Mouse (Mus musculus): Measurements from ENCODE around the gene Tmem178b.

The Tmem178b gene

GRCm38 (mm10) chr6:40123070-40123690 lies 250.1 kb downstream of the Tmem178b start:
- DNase-seq (ENCODE audit: low read depth, low spot score), result no peak
- no peaks in the 10 kb centered on the region for H3K36me3 ChIP-seq (ENCODE audit: control insufficient read depth, insufficient read depth, low read length, poor library complexity, severe bottlenecking)

GRCm38 (mm10) chr6:40123960-40124359 lies 250.9 kb downstream of the Tmem178b start:
- Histone ChIP-seq H3K36me3 (ENCODE audit: control insufficient read depth, insufficient read depth, low read length, poor library complexity, severe bottlenecking) (no peaks in the 10 kb centered on the region), H3K27me3 (ENCODE audit: control insufficient read depth, insufficient read depth, low read length, poor library complexity, severe bottlenecking) (no peaks in the 10 kb centered on the region)
- DNase-seq (ENCODE audit: low read depth, low spot score), result no peak

More at GRCm38 (mm10) chr6:40123070-40123690, 250.1 kb downstream of the Tmem178b start:
- no peaks in the 10 kb centered on the region for H3K27me3 ChIP-seq (ENCODE audit: control insufficient read depth, insufficient read depth, low read length, poor library complexity, severe bottlenecking)

- no peaks in the 10 kb centered on the region for H3K27me3 ChIP-seq (ENCODE audit: control insufficient read depth, insufficient read depth, low read length, poor library complexity, severe bottlenecking)
- no peak for DNase-seq (ENCODE audit: low read depth, low spot score)
- no peaks in the 10 kb centered on the region for H3K36me3 ChIP-seq (ENCODE audit: control insufficient read depth, insufficient read depth, low read length, poor library complexity, severe bottlenecking)
These were observed 255.6 kb downstream of the Tmem178b start for GRCm38 (mm10) chr6:40128716-40129115.

- Histone ChIP-seq H3K36me3 (ENCODE audit: control insufficient read depth, insufficient read depth, low read length, poor library complexity, severe bottlenecking) (no peaks in the 10 kb centered on the region), H3K27me3 (ENCODE audit: control insufficient read depth, insufficient read depth, low read length, poor library complexity, severe bottlenecking) (no peaks in the 10 kb centered on the region)
- no peak for DNase-seq (ENCODE audit: low read depth, low spot score)
These were observed 258.9 kb downstream of the Tmem178b start for GRCm38 (mm10) chr6:40131936-40132335.

- Histone ChIP-seq H3K27me3 (ENCODE audit: control insufficient read depth, insufficient read depth, low read length, poor library complexity, severe bottlenecking) (no peaks in the 10 kb centered on the region), H3K36me3 (ENCODE audit: control insufficient read depth, insufficient read depth, low read length, poor library complexity, severe bottlenecking) (no peaks in the 10 kb centered on the region)
- no peak for DNase-seq (ENCODE audit: low read depth, low spot score)
These were observed 260.4 kb downstream of the Tmem178b start for GRCm38 (mm10) chr6:40133436-40133835.

- DNase-seq (ENCODE audit: low read depth, low spot score), result no peak
These were observed 262.6 kb downstream of the Tmem178b start for GRCm38 (mm10) chr6:40135716-40136115.

GRCm38 (mm10) chr6:40137346-40137745 lies 264.3 kb downstream of the Tmem178b start:
- no peaks in the 10 kb centered on the region for H3K27me3 ChIP-seq (ENCODE audit: control insufficient read depth, insufficient read depth, low read length, poor library complexity, severe bottlenecking)
- no peak for DNase-seq (ENCODE audit: low read depth, low spot score)
- H3K36me3 ChIP-seq (ENCODE audit: control insufficient read depth, insufficient read depth, low read length, poor library complexity, severe bottlenecking), result no peaks in the 10 kb centered on the region

More at GRCm38 (mm10) chr6:40135716-40136115, 262.6 kb downstream of the Tmem178b start:
- H3K36me3 ChIP-seq (ENCODE audit: control insufficient read depth, insufficient read depth, low read length, poor library complexity, severe bottlenecking), result no peaks in the 10 kb centered on the region
- no peaks in the 10 kb centered on the region for H3K27me3 ChIP-seq (ENCODE audit: control insufficient read depth, insufficient read depth, low read length, poor library complexity, severe bottlenecking)

GRCm38 (mm10) chr6:40137831-40138520 lies 264.9 kb downstream of the Tmem178b start:
- Histone ChIP-seq H3K36me3 (ENCODE audit: control insufficient read depth, insufficient read depth, low read length, poor library complexity, severe bottlenecking) (no peaks in the 10 kb centered on the region), H3K27me3 (ENCODE audit: control insufficient read depth, insufficient read depth, low read length, poor library complexity, severe bottlenecking) (no peaks in the 10 kb centered on the region)
- DNase-seq (ENCODE audit: low read depth, low spot score), result no peak

- no peaks in the 10 kb centered on the region for H3K36me3 ChIP-seq (ENCODE audit: control insufficient read depth, insufficient read depth, low read length, poor library complexity, severe bottlenecking)
- no peaks in the 10 kb centered on the region for H3K27me3 ChIP-seq (ENCODE audit: control insufficient read depth, insufficient read depth, low read length, poor library complexity, severe bottlenecking)
- no peak for DNase-seq (ENCODE audit: low read depth, low spot score)
These were observed 269.5 kb downstream of the Tmem178b start for GRCm38 (mm10) chr6:40142582-40142981.

- DNase-seq (ENCODE audit: low read depth, low spot score), result no peak
- Histone ChIP-seq H3K36me3 (ENCODE audit: control insufficient read depth, insufficient read depth, low read length, poor library complexity, severe bottlenecking) (no peaks in the 10 kb centered on the region), H3K27me3 (ENCODE audit: control insufficient read depth, insufficient read depth, low read length, poor library complexity, severe bottlenecking) (no peaks in the 10 kb centered on the region)
These were observed 271.3 kb downstream of the Tmem178b start for GRCm38 (mm10) chr6:40144371-40144770.

GRCm38 (mm10) chr6:40145601-40146000 lies 272.5 kb downstream of the Tmem178b start:
- DNase-seq (ENCODE audit: low read depth, low spot score), result no peak
- Histone ChIP-seq H3K36me3 (ENCODE audit: control insufficient read depth, insufficient read depth, low read length, poor library complexity, severe bottlenecking) (no peaks in the 10 kb centered on the region), H3K27me3 (ENCODE audit: control insufficient read depth, insufficient read depth, low read length, poor library complexity, severe bottlenecking) (no peaks in the 10 kb centered on the region)

GRCm38 (mm10) chr6:40152241-40152640 lies 279.2 kb downstream of the Tmem178b start:
- Histone ChIP-seq H3K36me3 (ENCODE audit: control insufficient read depth, insufficient read depth, low read length, poor library complexity, severe bottlenecking) (no peaks in the 10 kb centered on the region), H3K27me3 (ENCODE audit: control insufficient read depth, insufficient read depth, low read length, poor library complexity, severe bottlenecking) (no peaks in the 10 kb centered on the region)
- no peak for DNase-seq (ENCODE audit: low read depth, low spot score)

- H3K27me3 ChIP-seq (ENCODE audit: control insufficient read depth, insufficient read depth, low read length, poor library complexity, severe bottlenecking), result no peaks in the 10 kb centered on the region
- H3K36me3 ChIP-seq (ENCODE audit: control insufficient read depth, insufficient read depth, low read length, poor library complexity, severe bottlenecking), result no peaks in the 10 kb centered on the region
- no peak for DNase-seq (ENCODE audit: low read depth, low spot score)
These were observed 288.3 kb downstream of the Tmem178b start for GRCm38 (mm10) chr6:40161381-40161780.

GRCm38 (mm10) chr6:40173559-40173958 lies 300.5 kb downstream of the Tmem178b start:
- no peak for DNase-seq (ENCODE audit: low read depth, low spot score)
- H3K27me3 ChIP-seq (ENCODE audit: control insufficient read depth, insufficient read depth, low read length, poor library complexity, severe bottlenecking), result no peaks in the 10 kb centered on the region
- no peaks in the 10 kb centered on the region for H3K36me3 ChIP-seq (ENCODE audit: control insufficient read depth, insufficient read depth, low read length, poor library complexity, severe bottlenecking)

- H3K36me3 ChIP-seq (ENCODE audit: control insufficient read depth, insufficient read depth, low read length, poor library complexity, severe bottlenecking), result no peaks in the 10 kb centered on the region
- DNase-seq (ENCODE audit: low read depth, low spot score), result no peak
- H3K27me3 ChIP-seq (ENCODE audit: control insufficient read depth, insufficient read depth, low read length, poor library complexity, severe bottlenecking), result no peaks in the 10 kb centered on the region
These were observed 304.8 kb downstream of the Tmem178b start for GRCm38 (mm10) chr6:40177870-40178269.

All from splenic B cell, adult 2 months (primary cell).